Mouse (Mus musculus) ES-Bruce4 (cell line): ENCODE measurements around the gene Tmem125. TPM values are rescaled to one million over a fixed set of nuclear protein-coding genes. Genes with fewer than 3 reads are reported as not detected.

Experiments
- H3K27ac ChIP-seq: 2 replicates; pipeline ENCODE4 v1.5.1; 2012; ENCODE audit warnings: low read length, inconsistent platforms; ENCODE audit not compliant: insufficient read depth
- H3K27me3 ChIP-seq: 2 replicates; pipeline ENCODE4 v1.6.1; 2012; ENCODE audit warnings: mild to moderate bottlenecking, low read length, inconsistent platforms; ENCODE audit not compliant: control insufficient read depth, poor library complexity, insufficient read depth, severe bottlenecking
- H3K36me3 ChIP-seq: 2 replicates; pipeline ENCODE4 v1.6.1; 2012; ENCODE audit warnings: inconsistent platforms, mild to moderate bottlenecking, low read length, moderate library complexity; ENCODE audit not compliant: control insufficient read depth, poor library complexity, insufficient read depth, severe bottlenecking
- H3K4me1 ChIP-seq: one replicate; pipeline ENCODE4 v1.8.1; 2011; ENCODE audit warnings: low read length; ENCODE audit not compliant: control insufficient read depth, insufficient read depth
- H3K4me3 ChIP-seq: 2 replicates; pipeline ENCODE4 v1.5.1; 2011; ENCODE audit warnings: low read depth, mild to moderate bottlenecking, low read length
- H3K9ac ChIP-seq: 2 replicates; pipeline ENCODE4 v1.6.1; 2012; ENCODE audit warnings: low read depth, mild to moderate bottlenecking, inconsistent platforms; ENCODE audit not compliant: poor library complexity, severe bottlenecking
- H3K9me3 ChIP-seq: replicated peaks from 2 replicates; pipeline ENCODE4 v1.6.1; 2012; ENCODE audit warnings: mild to moderate bottlenecking, low read length, inconsistent platforms; ENCODE audit not compliant: control insufficient read depth, poor library complexity, insufficient read depth, severe bottlenecking
- CTCF ChIP-seq: IDR thresholded peaks from one replicate; pipeline ENCODE4 v1.8.1; 2011; ENCODE audit warnings: low read depth, low read length
- EP300 ChIP-seq: IDR thresholded peaks from 2 replicates; pipeline ENCODE4 v1.6.1; 2011; ENCODE audit warnings: low read depth, low read length; ENCODE audit not compliant: insufficient read depth
- POLR2A ChIP-seq: IDR thresholded peaks from one replicate; pipeline ENCODE4 v1.8.1; 2011; ENCODE audit warnings: low read length; ENCODE audit not compliant: insufficient read depth
- polyA plus RNA-seq: library from polyadenylated mRNA; stranded (reverse); fragments of >200 nt; gene quantifications from 2 replicates; pipeline ENCODE4 v1.2.4, GENCODE M21; 2011; ENCODE audit warnings: low read depth; ENCODE audit not compliant: missing spikeins, insufficient read depth, insufficient read length

Tmem125 gene
- polyA plus RNA-seq, 1 experiment: 11.9 TPM

DNA sequence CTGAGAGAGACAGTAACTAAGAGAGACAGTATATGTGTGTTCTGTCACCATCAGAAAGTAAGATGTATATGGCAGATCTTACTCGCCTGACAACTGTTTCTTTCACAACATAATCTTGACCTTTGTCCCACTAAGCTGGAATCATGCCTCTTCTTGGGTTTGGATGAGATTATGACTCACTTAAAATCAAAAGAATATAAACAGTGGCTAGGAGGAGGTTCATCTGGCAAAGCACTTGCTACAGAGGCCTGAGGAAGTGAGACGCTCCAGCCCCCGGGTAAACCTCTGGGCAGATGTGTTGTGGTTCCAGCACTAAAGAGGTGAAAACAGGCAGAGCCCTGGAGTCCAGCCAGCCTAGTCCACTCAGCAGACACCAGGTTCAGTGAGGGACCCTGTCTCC, 38.3 kb downstream of the Tmem125 start:
- Histone ChIP-seq H3K4me1 (peaks cover 6% of the 10 kb centered on the region), H3K27me3 (no peaks in the 10 kb centered on the region), H3K27ac (no peak overlapping the region), H3K36me3 (no peaks in the 10 kb centered on the region), H3K9ac (no peak overlapping the region), H3K9me3 (no peaks in the 10 kb centered on the region), H3K4me3 (no peak overlapping the region)
- TF ChIP-seq CTCF: no peak
- no peak for TF ChIP-seq POLR2A
- no peak for TF ChIP-seq EP300

DNA sequence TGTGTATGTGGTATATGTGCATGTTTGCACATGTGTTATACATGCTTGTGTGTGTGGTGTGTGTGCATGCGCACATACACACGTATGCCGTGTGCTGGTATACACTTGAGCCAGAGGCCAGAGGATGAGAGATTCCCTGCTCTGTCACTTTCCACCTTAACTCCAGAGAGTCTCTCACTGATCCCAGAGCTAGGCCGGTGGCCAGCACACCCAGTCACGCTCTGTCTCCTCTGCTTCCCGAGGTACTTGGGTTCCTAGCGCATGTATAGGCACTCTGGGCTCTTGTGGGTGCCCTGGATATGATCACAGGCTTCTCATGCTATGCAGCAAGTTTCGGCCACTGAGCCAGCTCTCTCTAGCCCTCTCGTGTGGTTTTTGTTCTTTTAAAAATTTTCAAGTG, 43.1 kb downstream of the Tmem125 start:
- Histone ChIP-seq H3K9me3 (no peaks in the 10 kb centered on the region), H3K36me3 (no peaks in the 10 kb centered on the region), H3K4me3 (no peak overlapping the region), H3K9ac (no peak overlapping the region), H3K27ac (no peak overlapping the region), H3K27me3 (no peaks in the 10 kb centered on the region), H3K4me1 (no peaks in the 10 kb centered on the region)
- TF ChIP-seq CTCF (no peak), POLR2A (no peak), EP300 (no peak)

DNA sequence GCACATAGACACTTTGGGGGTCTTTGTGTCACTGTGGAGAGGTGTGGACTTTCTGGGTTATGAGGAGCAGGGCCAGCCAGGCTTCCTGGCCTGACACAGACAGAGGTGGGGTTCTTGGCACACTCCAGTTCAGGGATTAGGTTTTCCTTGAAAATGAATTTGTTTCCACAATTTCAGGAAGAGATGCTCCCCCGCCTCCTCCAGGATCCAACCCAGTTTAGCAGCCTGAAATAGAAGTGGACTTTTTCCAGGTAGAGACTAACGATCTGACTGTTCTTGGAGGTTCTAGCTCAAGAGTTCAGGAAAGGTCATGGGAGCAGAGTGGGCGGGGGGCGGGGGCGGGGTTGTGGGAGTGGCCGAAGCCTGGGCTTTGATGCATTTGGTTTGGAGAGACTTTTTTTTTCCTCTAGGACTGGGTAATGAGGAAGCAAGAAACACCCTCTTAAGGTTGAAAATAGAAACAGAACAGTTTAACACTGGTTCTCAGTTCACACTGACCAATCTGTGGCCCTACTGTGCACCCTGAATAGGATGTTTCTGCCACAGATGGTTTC, 43.6 kb downstream of the Tmem125 start:
- Histone ChIP-seq H3K9ac (no peak overlapping the region), H3K4me1 (no peaks in the 10 kb centered on the region), H3K9me3 (no peaks in the 10 kb centered on the region), H3K4me3 (no peak overlapping the region), H3K27me3 (no peaks in the 10 kb centered on the region), H3K36me3 (no peaks in the 10 kb centered on the region), H3K27ac (no peak overlapping the region)
- TF ChIP-seq POLR2A: no peak

Other genes starting within 250 kb of the Tmem125 start
- 16.0 and 17.2 TPM in 2 replicates for gene Szt2, start 134.8 kb downstream of the Tmem125 start, polyA plus RNA-seq
- 76.1 and 87.3 TPM in 2 replicates for gene Med8, start 134.7 kb downstream of the Tmem125 start, polyA plus RNA-seq
- gene Elovl1, start 116.0 kb downstream of the Tmem125 start, polyA plus RNA-seq: 53.5 and 63.2 TPM in 2 replicates
- gene Cdc20, start 106.7 kb downstream of the Tmem125 start, polyA plus RNA-seq: 216 and 224 TPM in 2 replicates
- gene Mpl, start 86.5 kb downstream of the Tmem125 start, polyA plus RNA-seq: not detected in 2 replicates
- 0.19 and 0.26 TPM in 2 replicates for gene Tie1, start 54.0 kb downstream of the Tmem125 start, polyA plus RNA-seq
- gene 2610528J11Rik, start 17.0 kb downstream of the Tmem125 start, polyA plus RNA-seq: 19.5 and 20.0 TPM in 2 replicates
- gene Cfap57, start 76.7 kb upstream of the Tmem125 start, polyA plus RNA-seq: not detected in 2 replicates
- 126 and 137 TPM in 2 replicates for gene Ebna1bp2, start 76.8 kb upstream of the Tmem125 start, polyA plus RNA-seq
- gene Olfr62, start 114.9 kb upstream of the Tmem125 start, polyA plus RNA-seq: not detected in 2 replicates
- gene Olfr1342, start 148.7 kb upstream of the Tmem125 start, polyA plus RNA-seq: 0.27 and 0.40 TPM in 2 replicates
- gene Olfr1341, start 159.5 kb upstream of the Tmem125 start, polyA plus RNA-seq: not detected in 2 replicates
- gene Olfr1340, start 176.1 kb upstream of the Tmem125 start, polyA plus RNA-seq: not detected in 2 replicates
- gene Olfr1339, start 188.1 kb upstream of the Tmem125 start, polyA plus RNA-seq: not detected in 2 replicates
- not detected in 2 replicates for gene Olfr1338, start 214.7 kb upstream of the Tmem125 start, polyA plus RNA-seq
- gene Olfr1337, start 238.5 kb upstream of the Tmem125 start, polyA plus RNA-seq: not detected in 2 replicates